Mouse (Mus musculus) CD4-positive, CD25-positive, alpha-beta regulatory T cell, adult 2 months (primary cell): ENCODE results near the gene Prpsap2.
"Not testable (repeated sequence)": the region's sequence is repeated elsewhere in the genome, so short reads cannot be mapped to it uniquely, and the experiment has no call there.

ENCODE experiments used
- DNase-seq: peaks from one replicate; pipeline ENCODE4 v3.0.0-alpha.2; 2012; ENCODE audit warnings: low read depth, low spot score

The Prpsap2 gene

DNA sequence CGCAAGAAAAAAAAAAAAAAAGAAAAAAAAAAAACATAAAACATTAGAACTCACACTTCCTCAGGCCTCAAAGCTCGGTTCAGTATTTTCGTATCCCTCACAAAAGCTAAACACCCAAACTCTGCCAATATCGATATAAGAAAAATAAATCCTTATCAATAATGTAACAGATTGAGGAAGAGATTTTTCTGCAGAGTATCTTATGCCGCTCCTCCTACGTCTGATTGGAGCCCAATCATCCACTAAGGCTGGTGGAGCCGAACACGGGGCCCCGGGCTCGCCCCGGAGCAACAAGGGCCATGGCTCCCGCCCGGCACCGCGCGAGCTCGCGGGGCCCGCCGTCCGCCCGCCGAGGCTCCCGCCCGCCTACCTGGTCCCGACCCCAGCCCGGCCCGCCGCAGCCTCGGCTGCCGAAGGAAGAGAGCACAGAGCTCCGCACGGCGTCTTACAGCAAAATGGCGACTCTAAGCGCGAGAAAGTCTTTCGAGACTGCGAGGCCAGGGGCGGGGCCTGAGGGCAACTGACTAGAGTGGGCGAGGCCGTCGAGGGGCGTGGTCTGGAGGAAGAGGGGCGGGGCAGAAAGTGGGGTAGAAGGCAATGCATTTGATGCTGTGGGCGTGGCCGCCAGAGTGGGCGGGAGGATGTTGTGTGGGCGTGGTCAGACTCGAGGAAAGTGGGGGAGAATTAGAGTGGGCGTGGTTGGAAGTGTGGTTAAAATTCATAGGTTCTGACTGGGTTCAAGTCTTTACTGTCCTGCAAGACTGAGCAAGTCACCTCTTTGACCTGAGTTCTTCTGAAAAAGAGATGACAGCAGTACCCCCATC, at the start of gene Prpsap2:
TSS of gene Prpsap2 (minus strand) at position 505 of the 824 bp plus-strand sequence.
- peak; percentile 99 for DNase-seq

DNA sequence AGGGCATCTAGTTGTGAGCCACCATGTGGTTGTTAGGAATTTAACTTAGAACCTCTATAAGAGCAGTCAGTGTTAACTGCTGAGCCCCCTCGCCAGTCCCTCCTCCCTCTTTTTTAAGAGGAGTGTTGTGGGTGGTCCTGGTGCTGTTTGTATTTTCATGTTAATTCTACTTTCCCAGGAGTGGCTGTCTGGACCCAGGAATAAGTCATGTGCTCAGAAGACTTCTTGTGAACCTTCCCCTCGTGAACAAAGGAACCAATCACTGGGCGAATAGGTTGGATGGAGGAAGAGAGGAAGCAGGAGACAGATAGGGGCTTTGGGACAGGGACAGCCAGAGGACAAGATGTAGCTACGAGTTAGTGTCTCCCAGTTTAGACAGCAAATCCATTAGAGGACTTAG, 47.9 kb upstream of the Prpsap2 start:
- DNase-seq: no peak

DNA sequence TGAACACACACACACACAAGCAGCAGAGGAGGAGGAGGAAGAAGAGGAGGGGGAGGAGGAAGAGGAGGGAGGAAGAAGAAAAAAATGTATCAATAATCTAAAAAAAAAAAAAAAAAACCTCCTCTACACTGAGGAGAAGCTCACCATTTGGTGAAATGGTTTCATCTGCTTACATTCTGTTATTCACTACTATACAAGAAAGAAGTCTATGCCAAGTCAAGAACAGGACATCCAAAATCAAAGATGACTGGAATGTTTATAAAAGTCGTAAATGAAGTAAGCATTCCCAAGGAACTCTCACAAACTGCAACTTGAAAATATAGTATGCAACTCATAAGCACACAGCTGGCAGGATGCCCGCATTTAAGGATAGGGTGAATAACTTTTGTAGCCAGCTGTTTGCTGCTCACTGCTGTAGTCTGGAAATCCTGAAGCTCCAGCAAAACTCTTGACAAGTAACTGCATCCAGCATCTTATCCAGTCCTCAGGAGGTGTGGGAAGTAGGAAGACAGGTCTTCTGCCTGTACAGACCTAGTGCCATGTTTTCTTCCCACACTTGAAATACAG, 46.7 kb upstream of the Prpsap2 start:
- DNase-seq: no peak

DNA sequence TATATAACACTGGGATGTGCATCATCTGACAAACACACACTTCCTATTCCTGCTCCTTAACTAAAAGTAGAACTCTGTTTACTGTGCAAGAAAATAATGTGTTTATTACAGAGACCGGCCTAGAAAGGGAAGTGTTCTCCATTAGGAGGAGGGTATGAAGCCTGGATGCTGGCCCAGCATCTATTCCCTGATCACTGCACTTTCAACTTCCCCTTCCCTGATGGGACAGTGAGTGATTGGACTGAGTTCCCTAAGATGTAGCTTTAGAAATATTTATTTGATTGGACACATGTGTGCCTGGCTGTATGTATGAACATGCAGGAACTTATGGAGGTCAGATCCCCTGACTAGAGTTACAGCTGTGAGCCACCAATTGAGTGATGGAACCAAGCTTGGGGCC, 31.6 kb upstream of the Prpsap2 start:
- DNase-seq: no peak

DNA sequence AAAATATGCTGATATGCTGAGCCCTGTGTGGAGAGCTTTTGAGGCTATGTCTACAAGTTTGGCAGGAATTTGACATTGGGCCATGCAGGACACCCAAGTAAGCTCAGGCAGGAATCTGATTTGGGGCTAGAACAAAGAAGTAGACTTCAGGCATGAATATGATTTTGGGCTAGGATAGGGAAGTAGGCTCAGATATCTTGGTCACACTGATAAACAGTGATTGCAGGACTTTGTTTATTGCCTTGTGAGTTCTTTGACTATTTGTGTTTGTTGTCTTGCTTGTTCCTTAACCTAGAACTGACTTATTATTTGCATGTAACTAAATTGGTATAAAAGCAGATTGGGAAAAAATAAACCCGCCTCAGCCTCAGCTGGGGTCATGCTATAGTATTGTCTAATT, 26.7 kb upstream of the Prpsap2 start:
- DNase-seq: no peak

DNA sequence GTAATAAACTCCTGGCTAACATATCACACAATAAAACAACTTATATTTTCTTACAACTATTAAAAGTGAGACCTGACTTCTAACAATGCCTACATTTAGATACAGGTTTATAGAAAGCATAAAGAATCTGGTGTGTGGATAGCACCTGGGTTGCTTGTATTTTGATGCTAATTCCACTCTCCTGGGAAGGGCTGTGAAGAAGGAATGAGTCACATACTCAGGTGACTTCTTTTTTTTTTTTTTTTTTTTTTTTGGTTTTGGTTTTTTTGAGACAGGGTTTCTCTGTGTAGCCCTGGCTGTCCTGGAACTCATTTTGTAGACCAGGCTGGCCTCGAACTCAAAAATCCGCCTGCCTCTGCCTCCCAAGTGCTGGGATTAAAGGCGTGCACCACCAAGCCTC, 20.6 kb upstream of the Prpsap2 start:
- DNase-seq: not testable (repeated sequence)

DNA sequence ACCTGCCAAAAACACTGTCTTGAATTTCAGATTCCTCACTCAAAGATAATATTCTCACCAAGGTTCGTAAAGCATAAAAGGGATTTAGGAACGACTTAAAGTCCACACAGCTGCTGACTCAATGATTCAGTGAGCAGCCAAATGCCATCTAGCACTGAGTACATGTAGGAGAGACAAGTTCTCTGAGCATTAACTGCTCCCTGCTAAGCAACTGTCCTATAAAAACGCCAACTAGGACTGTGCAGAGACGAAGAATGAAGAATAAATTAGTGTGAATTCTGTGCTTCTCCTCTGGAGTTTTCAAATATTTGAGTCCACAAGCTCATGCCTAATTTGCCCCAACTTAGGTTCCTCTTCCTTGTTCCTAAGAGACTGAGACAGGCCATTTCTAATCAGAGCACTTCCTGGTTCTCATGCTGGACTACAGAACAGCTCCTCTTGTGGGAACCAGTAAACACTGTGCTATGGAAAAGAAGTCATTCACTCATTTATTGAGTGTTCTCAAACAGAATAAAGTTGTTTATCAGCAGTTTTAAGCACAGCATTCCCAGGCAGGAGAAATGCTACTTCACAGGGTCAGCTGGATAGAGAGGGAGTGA, 12.8 kb upstream of the Prpsap2 start:
- no peak for DNase-seq

DNA sequence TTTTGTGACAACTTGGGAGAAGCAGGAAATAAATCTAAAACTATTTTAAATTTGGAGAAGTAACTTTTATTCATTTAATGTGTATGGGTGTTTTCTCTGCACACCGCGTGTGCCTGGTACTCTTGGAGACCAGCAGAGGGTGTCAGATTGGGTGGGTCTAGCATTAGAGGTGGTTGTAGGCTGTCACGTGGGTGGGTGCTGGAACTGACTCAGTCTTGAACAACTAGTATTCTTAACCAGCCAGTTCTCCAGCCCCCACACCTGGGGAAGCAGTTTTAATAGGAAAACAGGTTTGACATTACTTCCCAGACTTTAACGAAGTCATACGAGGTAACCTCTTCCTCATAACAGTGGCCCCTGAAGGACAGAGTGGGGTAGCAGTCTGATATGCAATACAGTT, 1.4 kb downstream of the Prpsap2 start:
- DNase-seq: peak; percentile 62

DNA sequence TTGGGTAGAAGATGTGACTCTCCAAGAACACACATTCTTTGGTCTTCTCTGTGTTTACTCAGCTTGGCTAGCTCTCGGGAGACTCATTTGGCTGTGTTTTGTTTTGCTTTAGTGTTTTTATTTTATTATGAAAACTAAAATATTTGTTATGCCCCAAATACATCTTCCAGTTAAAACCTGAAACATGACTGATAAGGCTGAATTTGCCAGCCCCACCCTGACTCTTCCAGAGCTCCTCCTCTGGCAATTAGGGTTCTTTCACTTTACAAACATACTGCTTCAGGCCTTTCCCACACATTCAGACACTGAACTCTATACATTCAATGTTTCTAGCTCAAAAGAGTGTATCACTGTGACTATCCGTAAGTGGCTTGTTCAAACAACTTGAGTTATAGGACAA, 4.7 kb downstream of the Prpsap2 start:
- no peak for DNase-seq

DNA sequence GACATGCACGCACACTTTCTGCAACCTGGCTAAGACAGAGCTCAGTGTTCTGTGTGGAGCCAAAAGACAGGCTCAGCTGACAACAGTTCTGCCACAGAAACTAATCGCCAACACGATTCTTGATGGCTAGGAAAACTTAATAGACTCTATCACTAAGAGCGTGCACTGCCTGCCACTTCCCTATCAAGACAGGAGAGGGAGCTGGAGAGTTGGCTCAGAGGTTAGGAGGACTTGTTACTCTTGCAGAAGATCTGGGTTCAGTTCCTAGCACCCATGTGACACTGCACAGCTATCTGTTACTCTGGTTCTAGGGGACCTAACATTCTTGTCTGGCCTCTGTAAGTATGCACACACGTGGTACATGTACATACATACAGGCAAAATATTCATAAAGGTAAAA, 10.3 kb downstream of the Prpsap2 start:
- DNase-seq: peak; percentile 51

DNA sequence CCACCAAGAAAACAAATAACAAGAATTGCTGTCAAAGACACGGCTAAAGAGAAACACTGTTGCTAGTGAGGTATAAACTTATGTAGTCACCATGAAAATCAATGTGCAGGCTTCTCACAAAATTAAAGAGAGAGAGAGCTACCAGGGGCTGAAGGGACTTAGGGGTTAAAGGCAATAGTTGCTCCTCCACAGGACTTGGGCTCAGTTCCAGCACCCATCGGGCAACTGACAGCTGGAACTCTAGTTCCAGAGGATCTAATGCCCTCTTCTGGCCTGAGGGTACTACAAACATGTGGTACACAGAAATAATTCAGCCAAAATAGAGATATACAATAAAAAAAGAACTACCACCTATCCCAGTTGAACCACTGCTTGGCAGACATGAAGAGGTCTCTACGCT, 14.7 kb downstream of the Prpsap2 start:
- DNase-seq: no peak

DNA sequence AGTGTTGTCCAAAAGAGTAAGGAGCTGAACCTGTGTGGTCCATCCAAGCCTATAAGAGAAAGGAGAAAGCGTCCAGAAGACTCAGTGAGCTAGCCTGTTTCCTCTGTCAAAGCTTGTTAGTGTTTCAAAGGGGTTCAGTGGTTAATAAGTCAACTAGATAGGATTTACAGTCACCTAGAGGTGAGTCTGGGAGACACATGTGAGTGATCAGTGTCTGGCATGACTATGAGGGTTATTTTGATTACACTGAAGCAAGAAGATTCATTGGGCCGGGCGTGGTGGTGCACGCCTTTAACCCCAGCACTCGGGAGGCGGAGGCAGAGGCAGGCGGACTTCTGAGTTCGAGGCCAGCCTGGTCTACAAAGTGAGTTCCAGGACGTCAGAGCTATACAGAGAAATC, 16.1 kb downstream of the Prpsap2 start:
- DNase-seq: no peak

DNA sequence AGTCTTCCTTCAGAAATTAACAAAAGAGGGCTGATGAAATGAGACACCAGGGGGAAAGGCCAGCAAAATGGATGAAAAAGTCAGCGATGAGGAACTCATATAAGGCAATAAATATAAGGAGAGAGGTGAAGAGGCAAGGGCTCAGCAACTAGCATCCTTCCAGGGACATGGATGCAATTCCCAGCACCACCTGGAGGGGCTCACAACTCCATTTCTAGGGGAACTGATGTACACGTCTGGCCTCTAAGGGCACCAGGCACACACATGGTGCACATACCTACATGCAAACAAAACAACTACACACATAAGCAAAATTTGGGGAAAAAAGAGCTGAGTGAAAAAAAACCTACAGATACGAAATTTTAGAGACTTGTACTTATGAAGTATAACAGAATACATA, 17.4 kb downstream of the Prpsap2 start:
- DNase-seq: no peak

DNA sequence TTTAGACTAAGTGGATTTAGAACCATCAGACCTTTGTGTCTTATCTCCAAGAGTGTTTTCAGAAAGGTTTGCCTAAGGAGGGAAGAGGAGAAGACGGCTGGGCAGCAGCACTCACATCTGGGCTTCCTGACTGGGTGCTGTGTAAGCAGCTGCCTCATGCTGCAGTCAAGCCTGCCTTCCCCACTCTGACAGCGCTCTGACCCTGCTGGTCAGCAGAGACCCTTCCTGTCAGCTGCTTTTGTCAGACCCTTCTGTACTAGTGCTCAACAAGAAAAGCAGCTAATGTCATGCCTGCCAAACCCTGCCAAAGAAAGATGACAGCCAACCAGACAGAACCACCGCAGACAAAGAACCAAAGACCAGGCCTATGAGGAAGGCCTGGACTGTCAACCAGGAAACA, 18.1 kb downstream of the Prpsap2 start:
- no peak for DNase-seq

DNA sequence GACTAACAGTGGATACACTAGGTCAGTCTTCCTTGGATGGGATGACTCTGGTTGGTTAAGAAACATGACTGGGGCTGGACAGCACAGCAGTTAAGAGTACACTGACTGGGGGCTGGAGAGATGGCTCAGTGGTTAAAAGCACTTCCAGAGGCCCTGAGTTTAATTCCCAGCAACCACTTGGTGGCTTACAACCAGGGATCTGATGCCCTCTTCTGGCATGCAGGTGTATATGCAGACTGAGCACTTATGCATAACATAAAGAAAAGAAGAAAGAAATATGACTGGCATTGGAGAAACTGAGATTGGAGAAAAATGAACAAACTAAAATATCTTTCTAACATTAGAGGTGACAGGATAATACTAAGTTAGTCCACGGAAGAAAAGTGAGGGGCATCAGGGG, 21.4 kb downstream of the Prpsap2 start:
- DNase-seq: no peak

DNA sequence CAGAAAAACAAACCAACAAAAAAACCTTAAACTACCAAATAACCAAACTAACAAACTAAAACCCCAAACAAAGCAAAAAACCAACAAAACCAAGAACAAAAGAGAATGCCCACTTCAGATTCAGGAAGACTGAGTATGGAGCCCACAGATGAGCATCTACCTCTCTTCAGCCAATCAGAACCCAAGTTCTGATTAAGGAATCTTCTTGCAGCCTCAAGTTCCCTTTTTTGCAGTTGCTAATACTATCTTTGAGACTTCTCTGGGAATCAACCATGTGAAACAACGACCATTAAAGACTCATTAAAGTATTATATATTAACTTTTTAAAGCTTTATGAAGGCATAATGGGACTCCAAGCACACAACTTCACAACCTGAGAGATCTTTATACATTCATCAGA, 24.6 kb downstream of the Prpsap2 start:
- DNase-seq: no peak

DNA sequence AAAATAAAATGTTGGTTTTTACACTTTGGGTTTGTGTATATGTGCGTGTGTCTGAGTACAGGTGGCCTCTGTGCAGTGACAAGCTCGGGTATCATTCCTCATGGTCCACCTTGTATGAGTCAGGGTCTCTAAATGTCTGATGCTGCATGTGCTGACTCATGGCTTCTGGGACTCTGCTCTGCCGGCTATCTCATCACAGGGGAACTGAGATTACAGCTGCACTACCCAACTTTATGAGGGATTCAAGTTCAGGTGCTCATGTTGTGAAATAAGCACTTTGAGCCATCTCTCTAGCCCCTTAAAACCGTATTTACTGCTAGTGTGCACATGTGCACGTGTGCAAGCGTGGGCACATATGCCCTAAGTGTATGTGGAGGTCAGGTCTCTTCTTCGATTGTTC, 29.2 kb downstream of the Prpsap2 start:
- no peak for DNase-seq

DNA sequence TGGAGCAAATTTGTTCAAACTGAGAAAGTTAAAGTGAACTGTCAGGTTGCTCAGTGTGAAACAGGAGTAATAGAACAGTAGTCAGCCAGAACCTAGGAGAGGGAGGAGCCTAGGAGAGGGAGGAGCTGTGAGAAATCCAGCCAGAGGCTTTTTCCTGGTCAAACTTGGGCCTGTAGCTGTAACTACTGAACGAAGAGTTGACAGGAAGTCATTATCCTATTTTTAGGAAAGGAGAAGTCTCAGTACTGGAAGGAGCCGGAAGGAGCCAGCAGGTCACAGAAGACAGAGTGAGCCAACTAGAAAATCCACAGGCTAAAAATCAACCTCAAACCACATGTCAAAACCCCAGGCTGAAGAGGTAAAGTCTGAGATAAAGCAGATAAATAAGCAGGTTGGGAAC, 33.9 kb downstream of the Prpsap2 start:
- no peak for DNase-seq

DNA sequence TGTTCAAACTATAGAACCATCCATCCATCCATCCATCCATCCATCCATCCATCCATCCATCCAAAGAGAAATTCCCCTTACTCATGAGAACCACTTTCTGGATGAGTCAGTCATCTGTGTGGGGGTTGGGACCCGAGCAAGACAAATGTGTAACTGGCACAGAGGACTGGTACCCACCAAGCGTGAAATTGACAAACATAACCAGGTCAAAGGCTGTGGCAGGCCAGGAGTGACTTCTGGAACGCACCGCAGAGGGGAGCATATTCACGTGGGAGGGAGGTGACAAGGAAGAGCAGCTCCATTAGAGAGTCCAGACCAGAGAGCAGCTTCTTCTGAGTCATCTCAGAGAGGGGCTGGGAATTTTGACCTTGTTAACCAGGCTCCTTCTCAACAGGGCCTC, 39.8 kb downstream of the Prpsap2 start:
- no peak for DNase-seq

DNA sequence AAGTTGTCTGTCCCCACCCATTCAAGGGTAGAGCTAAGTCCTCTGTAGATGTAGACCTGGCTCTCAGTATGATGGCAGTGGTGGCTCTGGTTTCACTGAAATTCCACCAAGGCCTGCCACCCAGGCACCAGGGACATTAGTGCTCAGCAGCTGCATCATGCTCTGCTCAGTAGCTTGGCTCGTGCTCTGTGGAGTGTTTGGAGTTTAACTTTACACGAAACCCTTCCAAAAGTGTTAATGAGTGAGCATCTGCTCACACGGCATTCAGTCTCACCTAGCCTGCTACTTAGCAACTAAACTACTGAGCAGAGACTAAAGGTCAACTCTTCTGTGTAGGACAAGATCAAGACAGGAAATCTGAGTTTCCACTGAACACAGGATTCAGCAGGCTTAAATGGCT, 41.3 kb downstream of the Prpsap2 start, which contains the start of gene Slc5a10:
TSS of gene Slc5a10 (minus strand) at position 191 of the 400 bp plus-strand sequence.
- DNase-seq: no peak

DNA sequence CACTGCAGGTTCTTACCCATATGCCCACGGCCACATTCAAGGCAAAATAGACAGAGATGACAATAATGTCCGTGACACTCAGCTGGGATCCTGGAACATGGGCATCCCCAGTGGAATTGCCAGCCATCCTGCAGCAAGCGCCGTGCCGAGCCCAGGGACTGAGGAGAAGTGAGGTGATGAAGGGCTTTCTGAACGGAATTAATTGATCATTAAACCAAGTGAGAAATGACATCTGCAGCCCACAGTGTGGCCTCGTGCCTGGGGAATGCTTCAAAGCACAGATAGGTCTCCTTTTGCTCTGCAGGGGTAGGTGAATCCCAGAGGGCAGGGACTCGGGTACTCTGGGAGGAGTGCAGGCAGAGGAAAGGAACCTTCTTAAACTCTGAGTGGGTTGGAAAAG, 42.1 kb downstream of the Prpsap2 start:
- DNase-seq: no peak

DNA sequence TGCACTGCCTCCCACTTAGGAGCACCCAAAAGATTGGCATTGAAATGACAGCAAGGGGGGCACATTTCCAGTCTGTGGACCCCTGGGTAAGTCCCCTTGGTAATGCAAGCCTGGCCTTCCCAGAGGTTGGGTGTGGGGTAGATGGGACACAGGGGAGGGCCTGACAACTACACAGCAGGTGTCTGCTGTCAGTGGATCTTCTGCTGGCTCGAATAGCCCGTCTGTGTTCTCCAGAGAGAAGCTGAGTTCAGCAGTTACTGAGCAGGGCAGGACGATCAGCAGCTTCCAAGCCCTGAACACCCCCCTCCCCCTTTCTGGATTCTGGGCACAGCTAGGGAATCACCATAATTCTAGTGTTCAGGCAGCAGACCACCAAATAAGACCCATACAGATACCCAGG, 42.5 kb downstream of the Prpsap2 start:
- DNase-seq: no peak

DNA sequence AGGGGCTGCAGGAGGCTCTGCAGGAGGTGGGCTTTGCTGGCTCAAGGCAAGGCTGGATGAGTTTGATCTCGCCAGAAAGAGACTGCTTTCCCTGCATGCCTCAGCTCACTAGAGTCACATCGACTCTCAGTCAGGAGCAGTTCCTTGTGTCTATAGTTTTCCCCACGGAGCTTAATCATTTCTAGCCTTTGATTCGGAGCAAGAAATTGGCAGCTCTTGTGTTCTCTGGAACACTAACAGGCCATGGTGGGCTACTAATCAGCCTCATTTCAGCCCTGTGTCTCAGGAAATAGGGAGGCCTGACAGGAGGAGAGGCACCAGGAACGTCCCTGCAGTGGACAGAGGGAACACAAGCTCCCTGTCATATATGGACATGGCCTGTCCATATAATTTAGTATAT, 43.9 kb downstream of the Prpsap2 start:
- DNase-seq: no peak
